Mouse (Mus musculus): Measurements from ENCODE around the gene Pde10a. TPM values are rescaled to one million over a fixed set of nuclear protein-coding genes. Genes with fewer than 3 reads are reported as not detected.

The Pde10a gene
- total RNA-seq, 1 experiment = 2.6 TPM

- H3K4me1 ChIP-seq (ENCODE audit: control insufficient read depth in 2 of 2, insufficient read depth in 2 of 2, low read length in 2 of 2, poor library complexity in 1 of 2) = no peaks in the 10 kb centered on the region
- no peak for DNase-seq (ENCODE audit: low read depth, low spot score)
- in situ Hi-C loops (cut with MboI; ENCODE audit: low sequenced_read_pairs in 2 of 2, unreplicated experiment in 2 of 2) = no loop called here
- no peak overlapping the region for H3K27ac ChIP-seq (ENCODE audit: insufficient read depth, low read depth, low read length, poor library complexity, severe bottlenecking)
- no peaks in the 10 kb centered on the region for H3K36me3 ChIP-seq (ENCODE audit: control insufficient read depth, insufficient read depth, low read length, poor library complexity, severe bottlenecking)
- no peak for TF ChIP-seq ZC3H11A (IDR thresholded peaks at IDR 0.05; ENCODE audit: borderline replicate concordance, low read depth, low read length)
- no peak for TF ChIP-seq HCFC1 (IDR thresholded peaks at IDR 0.05; ENCODE audit: borderline replicate concordance, insufficient read depth, low read length)
- no peak for TF ChIP-seq ZNF384 (IDR thresholded peaks at IDR 0.05; ENCODE audit: low read depth, low read length)
- TF ChIP-seq CHD2 (IDR thresholded peaks at IDR 0.05; ENCODE audit: low read depth, low read length) = no peak
- TF ChIP-seq MAFK (IDR thresholded peaks at IDR 0.05; ENCODE audit: insufficient read depth, low read depth, low read length) = no peak
- H3K9ac ChIP-seq (ENCODE audit: insufficient read depth, low read depth, low read length, poor library complexity, severe bottlenecking) = no peak overlapping the region
- no peak overlapping the region for H3K4me3 ChIP-seq (ENCODE audit: insufficient read depth in 1 of 2, low read depth in 1 of 2, low read length in 2 of 2, poor library complexity in 1 of 2, severe bottlenecking in 1 of 2)
- no peaks in the 10 kb centered on the region for H3K9me3 ChIP-seq (ENCODE audit: control insufficient read depth, insufficient read depth, low read depth, low read length)
These were observed 479.3 kb downstream of the Pde10a start for GRCm38 (mm10) chr17:9004516-9004915.

- TF ChIP-seq MAFK (IDR thresholded peaks at IDR 0.05; ENCODE audit: insufficient read depth, low read depth, low read length) = no peak
- no peak for TF ChIP-seq ZC3H11A (IDR thresholded peaks at IDR 0.05; ENCODE audit: borderline replicate concordance, low read depth, low read length)
- no peak for TF ChIP-seq ZNF384 (IDR thresholded peaks at IDR 0.05; ENCODE audit: low read depth, low read length)
- TF ChIP-seq CHD2 (IDR thresholded peaks at IDR 0.05; ENCODE audit: low read depth, low read length) = no peak
- no peak for TF ChIP-seq HCFC1 (IDR thresholded peaks at IDR 0.05; ENCODE audit: borderline replicate concordance, insufficient read depth, low read length)
- DNase-seq (ENCODE audit: low read depth, low spot score) = no peak
- Histone ChIP-seq H3K9ac (ENCODE audit: insufficient read depth, low read depth, low read length, poor library complexity, severe bottlenecking) (no peak overlapping the region), H3K36me3 (ENCODE audit: control insufficient read depth, insufficient read depth, low read length, poor library complexity, severe bottlenecking) (no peaks in the 10 kb centered on the region), H3K27ac (ENCODE audit: insufficient read depth, low read depth, low read length, poor library complexity, severe bottlenecking) (no peak overlapping the region), H3K4me3 (ENCODE audit: insufficient read depth in 1 of 2, low read depth in 1 of 2, low read length in 2 of 2, poor library complexity in 1 of 2, severe bottlenecking in 1 of 2) (no peak overlapping the region), H3K4me1 (ENCODE audit: control insufficient read depth in 2 of 2, insufficient read depth in 2 of 2, low read length in 2 of 2, poor library complexity in 1 of 2) (no peaks in the 10 kb centered on the region), H3K9me3 (ENCODE audit: control insufficient read depth, insufficient read depth, low read depth, low read length) (no peaks in the 10 kb centered on the region)
- in situ Hi-C loops (cut with MboI; ENCODE audit: low sequenced_read_pairs in 2 of 2, unreplicated experiment in 2 of 2) = no loop called here
These were observed 498.2 kb downstream of the Pde10a start for GRCm38 (mm10) chr17:9023198-9023942.

- H3K27ac ChIP-seq (ENCODE audit: insufficient read depth, low read depth, low read length, poor library complexity, severe bottlenecking) = no peak overlapping the region
- no peak overlapping the region for H3K4me3 ChIP-seq (ENCODE audit: insufficient read depth in 1 of 2, low read depth in 1 of 2, low read length in 2 of 2, poor library complexity in 1 of 2, severe bottlenecking in 1 of 2)
- TF ChIP-seq CHD2 (IDR thresholded peaks at IDR 0.05; ENCODE audit: low read depth, low read length) (no peak), ZC3H11A (IDR thresholded peaks at IDR 0.05; ENCODE audit: borderline replicate concordance, low read depth, low read length) (no peak), MAFK (IDR thresholded peaks at IDR 0.05; ENCODE audit: insufficient read depth, low read depth, low read length) (no peak), HCFC1 (IDR thresholded peaks at IDR 0.05; ENCODE audit: borderline replicate concordance, insufficient read depth, low read length) (no peak), ZNF384 (IDR thresholded peaks at IDR 0.05; ENCODE audit: low read depth, low read length) (no peak)
- no peaks in the 10 kb centered on the region for H3K4me1 ChIP-seq (ENCODE audit: control insufficient read depth in 2 of 2, insufficient read depth in 2 of 2, low read length in 2 of 2, poor library complexity in 1 of 2)
- no peak for DNase-seq (ENCODE audit: low read depth, low spot score)
- in situ Hi-C loops (cut with MboI; ENCODE audit: low sequenced_read_pairs in 2 of 2, unreplicated experiment in 2 of 2) = no loop called here
- no peak overlapping the region for H3K9ac ChIP-seq (ENCODE audit: insufficient read depth, low read depth, low read length, poor library complexity, severe bottlenecking)
- H3K36me3 ChIP-seq (ENCODE audit: control insufficient read depth, insufficient read depth, low read length, poor library complexity, severe bottlenecking) = no peaks in the 10 kb centered on the region
- no peaks in the 10 kb centered on the region; the same call in 1 of the 2 replicates for H3K9me3 ChIP-seq (ENCODE audit: control insufficient read depth, insufficient read depth, low read depth, low read length)
These were observed 505.0 kb downstream of the Pde10a start for GRCm38 (mm10) chr17:9030181-9030580.

- Histone ChIP-seq H3K4me1 (ENCODE audit: control insufficient read depth in 2 of 2, insufficient read depth in 2 of 2, low read length in 2 of 2, poor library complexity in 1 of 2) (peaks cover 0 to 5% of the 10 kb centered on the region in 2 experiments; a peak in 1 of 4 replicates), H3K9ac (ENCODE audit: insufficient read depth, low read depth, low read length, poor library complexity, severe bottlenecking) (no peak overlapping the region), H3K9me3 (ENCODE audit: control insufficient read depth, insufficient read depth, low read depth, low read length) (no peaks in the 10 kb centered on the region; the same call in 1 of the 2 replicates), H3K36me3 (ENCODE audit: control insufficient read depth, insufficient read depth, low read length, poor library complexity, severe bottlenecking) (no peaks in the 10 kb centered on the region), H3K4me3 (ENCODE audit: insufficient read depth in 1 of 2, low read depth in 1 of 2, low read length in 2 of 2, poor library complexity in 1 of 2, severe bottlenecking in 1 of 2) (no peak overlapping the region), H3K27ac (ENCODE audit: insufficient read depth, low read depth, low read length, poor library complexity, severe bottlenecking) (no peak overlapping the region)
- peak; percentile 75 for DNase-seq (ENCODE audit: low read depth, low spot score)
- in situ Hi-C loops (cut with MboI; ENCODE audit: low sequenced_read_pairs in 2 of 2, unreplicated experiment in 2 of 2) = no loop called here
- TF ChIP-seq ZC3H11A (IDR thresholded peaks at IDR 0.05; ENCODE audit: borderline replicate concordance, low read depth, low read length) (peak; percentile 34; the same call in 1 of the 2 replicates), MAFK (IDR thresholded peaks at IDR 0.05; ENCODE audit: insufficient read depth, low read depth, low read length) (no peak), ZNF384 (IDR thresholded peaks at IDR 0.05; ENCODE audit: low read depth, low read length) (peak; percentile 44; the same call in 1 of the 2 replicates)
These were observed 506.3 kb downstream of the Pde10a start for GRCm38 (mm10) chr17:9031241-9032141.

Data from ES-E14 (cell line).